Mouse (Mus musculus) cortical plate, adult 2 months (tissue): ENCODE results near the gene Poldip3.

ENCODE experiments used
- CTCF ChIP-seq: fragments of 200-500 bp; IDR thresholded peaks from 2 replicates; pipeline ENCODE4 v1.5.1; 2011; ENCODE audit warnings: mild to moderate bottlenecking, control low read depth, low read length; ENCODE audit not compliant: insufficient read depth; ENCODE audit errors: extremely low read depth
- POLR2A ChIP-seq: fragments of 200-500 bp; IDR thresholded peaks from 2 replicates; pipeline ENCODE4 v1.6.1; 2011; ENCODE audit warnings: mild to moderate bottlenecking, low read length, control low read depth; ENCODE audit not compliant: insufficient read depth; ENCODE audit errors: extremely low read depth

- TF ChIP-seq CTCF: no peak
- TF ChIP-seq POLR2A: peak; percentile 91
Measured at GRCm38 (mm10) chr15:83149196-83150072, at the start of gene Poldip3.
